Mouse (Mus musculus) bone marrow, adult 2 months (tissue): ENCODE results near the gene Iqsec1.

ENCODE experiments used
- CTCF ChIP-seq: fragments of 200-500 bp; IDR thresholded peaks from 2 replicates; pipeline ENCODE4 v1.5.1; 2011; ENCODE audit warnings: low read length, control low read depth; ENCODE audit not compliant: control insufficient read depth, insufficient read depth
- POLR2A ChIP-seq: fragments of 200-500 bp; IDR thresholded peaks from 2 replicates; pipeline ENCODE4 v1.6.1; 2011; ENCODE audit warnings: low read depth, mild to moderate bottlenecking, control low read depth, low read length, borderline replicate concordance; ENCODE audit not compliant: control insufficient read depth

- TF ChIP-seq POLR2A = no peak
- no peak for TF ChIP-seq CTCF
Measured at GRCm38 (mm10) chr6:91020810-91021209, 32.3 kb upstream of the Iqsec1 start.
